Mouse (Mus musculus): ENCODE data around the gene 4922502D21Rik. TPM values are rescaled to one million over a fixed set of nuclear protein-coding genes. Genes with fewer than 3 reads are reported as not detected.

The 4922502D21Rik gene
- total RNA-seq (2014; fragmentation: Nextera tagmentation) (not detected in 2 replicates), total RNA-seq (2017) (not detected in 2 replicates), polyA plus RNA-seq (2012) (not detected in 2 replicates)

DNA sequence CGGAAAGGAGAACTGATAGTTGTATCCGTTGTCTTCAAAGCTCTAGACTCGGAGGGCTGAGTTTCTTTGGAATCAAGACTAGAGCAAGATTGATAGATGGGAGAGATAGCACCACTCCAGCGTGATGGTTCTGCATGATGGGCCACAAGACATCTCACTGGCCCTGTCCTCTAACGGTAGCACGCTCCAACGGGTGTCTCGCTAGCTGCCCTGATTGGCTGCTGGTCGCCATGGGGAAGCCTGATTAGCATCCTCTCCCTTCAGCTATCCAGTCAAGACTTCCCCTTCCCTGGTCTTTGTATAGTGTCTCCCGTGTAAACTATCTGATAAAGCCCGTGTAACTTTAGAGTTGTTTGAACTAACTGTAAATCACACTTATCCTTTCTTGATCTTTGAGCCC lies at the start of gene 4922502D21Rik:
Gene 4922502D21Rik (minus strand): TSS at position 187 of the 400 bp plus-strand sequence.
- H3K27me3 ChIP-seq (ENCODE audit: insufficient read depth, low read length) = no peaks in the 10 kb centered on the region
- no peak for DNase-seq (ENCODE audit: low spot score)

DNA sequence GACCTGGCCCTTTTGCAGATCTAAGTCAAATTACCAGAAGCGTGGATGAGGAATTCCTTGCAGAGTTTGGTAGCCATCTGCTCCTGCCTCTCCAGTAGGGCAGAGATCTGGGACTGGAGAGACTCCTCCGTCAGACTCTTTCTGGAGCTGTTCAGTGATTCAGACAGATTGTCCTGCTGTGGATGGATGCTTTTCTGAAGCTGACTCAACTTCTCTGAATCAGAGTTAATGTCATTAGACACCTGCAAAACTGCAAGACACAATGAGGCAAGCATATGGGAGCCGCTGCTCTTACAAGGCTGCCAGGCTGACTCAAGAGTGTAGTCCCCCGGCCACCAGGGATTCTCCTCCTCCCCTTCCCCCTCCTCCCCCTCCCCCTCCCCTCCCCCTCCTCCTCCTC lies 48.9 kb upstream of the 4922502D21Rik start:
- TF ChIP-seq GATA2 (IDR thresholded peaks at IDR 0.05; ENCODE audit: borderline replicate concordance, low read depth, low read length) = no peak
- TF ChIP-seq TAL1 (conservative IDR thresholded peaks at IDR 0.05; ENCODE audit: low read depth, low read length) = no peak
- TF ChIP-seq CTCF (IDR thresholded peaks at IDR 0.05; ENCODE audit: low read depth, low read length) = no peak
- TF ChIP-seq POLR2AphosphoS5 (IDR thresholded peaks at IDR 0.05; ENCODE audit: insufficient replicate concordance, low read depth, low read length) = no peak
- no peak for TF ChIP-seq GATA1 (IDR thresholded peaks at IDR 0.05; ENCODE audit: borderline replicate concordance, low read length)
- H3K4me1 ChIP-seq (ENCODE audit: insufficient read depth, low read depth, low read length) = no peaks in the 10 kb centered on the region
- H3K36me3 ChIP-seq (replicated peaks) = no peaks in the 10 kb centered on the region
- DNase-seq (ENCODE audit: low spot score) (no peak), ATAC-seq (ENCODE audit: extremely low read depth, insufficient number of reproducible peaks, low FRiP score, poor library complexity, severe bottlenecking) (no peak)
- no peaks in the 10 kb centered on the region for H3K27me3 ChIP-seq (ENCODE audit: insufficient read depth, low read length)
- H3K9me3 ChIP-seq (replicated peaks) = no peaks in the 10 kb centered on the region
- no peak overlapping the region for H3K4me3 ChIP-seq (ENCODE audit: low read depth, low read length)

More for the DNA sequence above, at the start of gene 4922502D21Rik:
- H3K9me3 ChIP-seq (replicated peaks) = peaks cover 28% of the 10 kb centered on the region
- H3K4me3 ChIP-seq (ENCODE audit: low read depth, low read length) = no peak within 1 kb of the TSS
- ATAC-seq (ENCODE audit: extremely low read depth, insufficient number of reproducible peaks, low FRiP score, poor library complexity, severe bottlenecking) = no peak
- TF ChIP-seq GATA2 (IDR thresholded peaks at IDR 0.05; ENCODE audit: borderline replicate concordance, low read depth, low read length) (no peak), CTCF (IDR thresholded peaks at IDR 0.05; ENCODE audit: low read depth, low read length) (no peak)
- H3K36me3 ChIP-seq (replicated peaks) = no peaks in the 10 kb centered on the region
- no peaks in the 10 kb centered on the region for H3K4me1 ChIP-seq (ENCODE audit: insufficient read depth, low read depth, low read length)

DNA sequence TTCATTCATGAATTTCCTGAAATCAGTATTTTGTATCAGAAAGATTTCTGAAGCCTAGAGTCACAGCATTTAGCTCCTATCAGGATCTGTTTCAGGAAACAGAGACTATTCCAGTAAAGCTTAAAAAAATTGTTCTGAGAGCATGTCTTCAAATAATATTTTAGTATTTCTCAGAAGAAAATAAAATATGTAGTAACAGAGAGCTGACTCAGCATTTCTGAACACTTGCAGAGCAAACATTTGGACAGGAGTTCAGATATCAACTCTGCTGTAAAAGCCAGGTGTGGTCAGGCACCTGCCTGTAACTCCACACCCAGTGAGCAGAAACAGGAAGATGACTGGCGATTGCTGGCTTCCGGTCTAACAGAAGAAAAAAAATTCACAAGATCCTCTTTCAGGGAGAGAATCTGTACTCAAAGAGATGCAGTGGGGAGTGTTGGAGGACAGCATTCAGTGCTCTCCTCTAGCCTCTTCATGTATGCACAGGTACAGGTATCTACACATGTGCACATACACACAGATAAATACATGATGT lies 43.4 kb upstream of the 4922502D21Rik start:
- Histone ChIP-seq H3K36me3 (replicated peaks) (no peaks in the 10 kb centered on the region), H3K27me3 (ENCODE audit: insufficient read depth, low read length) (no peaks in the 10 kb centered on the region), H3K4me1 (ENCODE audit: insufficient read depth, low read depth, low read length) (no peaks in the 10 kb centered on the region), H3K4me3 (ENCODE audit: low read depth, low read length) (no peak overlapping the region), H3K9me3 (replicated peaks) (no peaks in the 10 kb centered on the region)
- TF ChIP-seq TAL1 (conservative IDR thresholded peaks at IDR 0.05; ENCODE audit: low read depth, low read length) (no peak), GATA1 (IDR thresholded peaks at IDR 0.05; ENCODE audit: borderline replicate concordance, low read length) (no peak), CTCF (IDR thresholded peaks at IDR 0.05; ENCODE audit: low read depth, low read length) (no peak)
- DNase-seq (ENCODE audit: low spot score) = no peak
- ATAC-seq (ENCODE audit: extremely low read depth, insufficient number of reproducible peaks, low FRiP score, poor library complexity, severe bottlenecking) = no peak

- ATAC-seq (ENCODE audit: extremely low read depth, insufficient number of reproducible peaks, low FRiP score, poor library complexity, severe bottlenecking) = no peak
- no peak for TF ChIP-seq GATA2 (IDR thresholded peaks at IDR 0.05; ENCODE audit: borderline replicate concordance, low read depth, low read length)
- no peak for TF ChIP-seq CTCF (IDR thresholded peaks at IDR 0.05; ENCODE audit: low read depth, low read length)
- TF ChIP-seq GATA1 (IDR thresholded peaks at IDR 0.05; ENCODE audit: borderline replicate concordance, low read length) = no peak
- TF ChIP-seq TAL1 (conservative IDR thresholded peaks at IDR 0.05; ENCODE audit: low read depth, low read length) = no peak
- TF ChIP-seq POLR2AphosphoS5 (IDR thresholded peaks at IDR 0.05; ENCODE audit: insufficient replicate concordance, low read depth, low read length) = no peak
- H3K4me1 ChIP-seq (ENCODE audit: insufficient read depth, low read depth, low read length) = no peaks in the 10 kb centered on the region
- H3K36me3 ChIP-seq (replicated peaks) = no peaks in the 10 kb centered on the region
- no peak for DNase-seq (ENCODE audit: low spot score)
- no peaks in the 10 kb centered on the region for H3K9me3 ChIP-seq (replicated peaks)
- no peaks in the 10 kb centered on the region for H3K27me3 ChIP-seq (ENCODE audit: insufficient read depth, low read length)
- no peak overlapping the region for H3K4me3 ChIP-seq (ENCODE audit: low read depth, low read length)
These were observed 38.0 kb upstream of the 4922502D21Rik start for GRCm38 (mm10) chr6:129369374-129370132.

GRCm38 (mm10) chr6:129365959-129366359 lies 34.4 kb upstream of the 4922502D21Rik start:
- TF ChIP-seq CTCF (IDR thresholded peaks at IDR 0.05; ENCODE audit: low read depth, low read length) (peak; percentile 64), POLR2AphosphoS5 (IDR thresholded peaks at IDR 0.05; ENCODE audit: insufficient replicate concordance, low read depth, low read length) (no peak)
- DNase-seq (ENCODE audit: low spot score) = peak; percentile 7

DNA sequence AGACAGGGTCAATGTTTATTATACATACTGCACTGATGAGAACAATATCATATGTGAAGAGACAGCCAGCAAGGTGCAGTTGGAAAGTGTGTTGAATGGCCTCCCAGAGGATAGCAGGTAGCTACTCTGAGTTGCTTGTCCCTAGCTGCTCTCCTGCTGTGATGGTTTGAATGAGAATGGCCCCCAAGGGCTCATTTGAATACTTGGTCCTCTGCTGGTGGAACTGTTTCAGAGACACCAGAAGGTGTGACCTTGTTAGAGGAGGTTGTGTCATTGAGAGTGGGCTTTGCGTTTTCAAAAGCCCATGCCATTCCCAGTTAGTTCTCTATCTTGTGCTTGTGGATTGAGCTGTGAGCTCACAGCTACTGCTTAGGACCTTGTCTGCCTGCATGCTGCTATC lies 32.3 kb upstream of the 4922502D21Rik start:
- Histone ChIP-seq H3K4me3 (ENCODE audit: low read depth, low read length) (no peak overlapping the region), H3K36me3 (replicated peaks) (no peaks in the 10 kb centered on the region), H3K9me3 (replicated peaks) (no peaks in the 10 kb centered on the region), H3K27me3 (ENCODE audit: insufficient read depth, low read length) (no peaks in the 10 kb centered on the region), H3K4me1 (ENCODE audit: insufficient read depth, low read depth, low read length) (no peaks in the 10 kb centered on the region)
- ATAC-seq (ENCODE audit: extremely low read depth, insufficient number of reproducible peaks, low FRiP score, poor library complexity, severe bottlenecking) (no peak), DNase-seq (ENCODE audit: low spot score) (no peak)
- TF ChIP-seq CTCF (IDR thresholded peaks at IDR 0.05; ENCODE audit: low read depth, low read length) (no peak), POLR2AphosphoS5 (IDR thresholded peaks at IDR 0.05; ENCODE audit: insufficient replicate concordance, low read depth, low read length) (no peak), GATA1 (IDR thresholded peaks at IDR 0.05; ENCODE audit: borderline replicate concordance, low read length) (no peak), GATA2 (IDR thresholded peaks at IDR 0.05; ENCODE audit: borderline replicate concordance, low read depth, low read length) (no peak), TAL1 (conservative IDR thresholded peaks at IDR 0.05; ENCODE audit: low read depth, low read length) (no peak)

More at GRCm38 (mm10) chr6:129365959-129366359, 34.4 kb upstream of the 4922502D21Rik start:
- no peaks in the 10 kb centered on the region for H3K36me3 ChIP-seq (replicated peaks)
- peak; percentile 68 for ATAC-seq (ENCODE audit: extremely low read depth, insufficient number of reproducible peaks, low FRiP score, poor library complexity, severe bottlenecking)
- no peaks in the 10 kb centered on the region for H3K9me3 ChIP-seq (replicated peaks)
- H3K4me1 ChIP-seq (ENCODE audit: insufficient read depth, low read depth, low read length) = no peaks in the 10 kb centered on the region
- H3K27me3 ChIP-seq (ENCODE audit: insufficient read depth, low read length) = no peaks in the 10 kb centered on the region
- no peak overlapping the region for H3K4me3 ChIP-seq (ENCODE audit: low read depth, low read length)

All from G1E (cell line).